Mouse (Mus musculus) MEL (cell line): ENCODE measurements around the gene Ivd. TPM values are rescaled to one million over a fixed set of nuclear protein-coding genes. Genes with fewer than 3 reads are reported as not detected.

ENCODE experiments used
- DNase-seq: peaks from one replicate; pipeline ENCODE4 v3.0.0; 2011; ENCODE audit warnings: low read depth, low spot score
- H3K27ac ChIP-seq: 2 replicates; pipeline ENCODE4 v1.5.1; 2012; ENCODE audit warnings: low read depth, mild to moderate bottlenecking, control low read depth, low read length, moderate library complexity; ENCODE audit not compliant: control insufficient read depth
- H3K27me3 ChIP-seq, 2 experiments: fragments of 150-350 bp in 1 of 2; sonication (generic) in 1 of 2; 2 replicates each; pipeline ENCODE4 v1.6.1; 2012; ENCODE audit warnings: low read length in 2 of 2, mild to moderate bottlenecking in 2 of 2, improper control_type of control experiment in 1 of 2, moderate library complexity in 1 of 2; ENCODE audit not compliant: insufficient read depth in 2 of 2, control insufficient read depth in 1 of 2
- H3K36me3 ChIP-seq, 2 experiments: 2 replicates each; pipeline ENCODE4 v1.6.1; 2012 to 2014; ENCODE audit warnings: low read length in 2 of 2, improper control_type of control experiment in 1 of 2, inconsistent platforms in 1 of 2, mild to moderate bottlenecking in 1 of 2; ENCODE audit not compliant: insufficient read depth in 2 of 2, control insufficient read depth in 1 of 2
- H3K4me1 ChIP-seq, 2 experiments: fragments of 150-350 bp in 1 of 2; sonication (generic) in 1 of 2; 2 replicates each; pipeline ENCODE4 v1.6.1; 2012; ENCODE audit warnings: low read length in 2 of 2, improper control_type of control experiment in 1 of 2, mild to moderate bottlenecking in 1 of 2; ENCODE audit not compliant: insufficient read depth in 2 of 2, control insufficient read depth in 1 of 2
- H3K4me3 ChIP-seq, 2 experiments: fragments of 150-350 bp in 1 of 2; sonication (generic) in 1 of 2; 2 replicates each; pipeline ENCODE4 v1.5.1; 2012; ENCODE audit warnings: low read depth in 2 of 2, low read length in 2 of 2, mild to moderate bottlenecking in 2 of 2, moderate library complexity in 2 of 2, control low read depth in 1 of 2, improper control_type of control experiment in 1 of 2; ENCODE audit not compliant: control insufficient read depth in 1 of 2, insufficient read depth in 1 of 2
- H3K79me2 ChIP-seq: 2 replicates; pipeline ENCODE4 v1.6.1; 2012; ENCODE audit warnings: mild to moderate bottlenecking, low read length, moderate library complexity; ENCODE audit not compliant: control insufficient read depth, poor library complexity, insufficient read depth
- H3K9ac ChIP-seq: 2 replicates; pipeline ENCODE4 v1.6.1; 2012; ENCODE audit warnings: low read depth, mild to moderate bottlenecking, control low read depth, low read length, moderate library complexity; ENCODE audit not compliant: control insufficient read depth, poor library complexity, severe bottlenecking
- H3K9me3 ChIP-seq: fragments of 150-350 bp; sonication (generic); replicated peaks from 2 replicates; pipeline ENCODE4 v1.6.1; 2012; ENCODE audit warnings: mild to moderate bottlenecking, low read length, improper control_type of control experiment, moderate library complexity; ENCODE audit not compliant: insufficient read depth
- BHLHE40 ChIP-seq: IDR thresholded peaks from 2 replicates; pipeline ENCODE4 v1.6.1; 2012; ENCODE audit warnings: low read depth, mild to moderate bottlenecking, inconsistent platforms, low read length, improper control_type of control experiment, borderline replicate concordance
- CHD1 ChIP-seq: IDR thresholded peaks from 2 replicates; pipeline ENCODE4 v1.6.1; 2012; ENCODE audit warnings: low read depth, mild to moderate bottlenecking, inconsistent platforms, low read length, improper control_type of control experiment
- CHD2 ChIP-seq: IDR thresholded peaks from 2 replicates; pipeline ENCODE4 v1.6.1; 2011; ENCODE audit warnings: low read length, improper control_type of control experiment
- CTCF ChIP-seq, 3 experiments: IDR thresholded peaks in 2 of 3; conservative IDR thresholded peaks in 1 of 3; 2 replicates each; pipeline ENCODE4 v1.5.1; 2011 to 2012; ENCODE audit warnings: low read length in 3 of 3, low read depth in 2 of 3, mild to moderate bottlenecking in 2 of 3, improper control_type of control experiment in 1 of 3, inconsistent platforms in 1 of 3, mixed read lengths in 1 of 3, moderate library complexity in 1 of 3; ENCODE audit not compliant: control insufficient read depth in 1 of 3, insufficient read depth in 1 of 3, poor library complexity in 1 of 3, severe bottlenecking in 1 of 3
- E2F4 ChIP-seq: IDR thresholded peaks from 2 replicates; pipeline ENCODE4 v1.6.1; 2011; ENCODE audit warnings: low read depth, low read length, improper control_type of control experiment, borderline replicate concordance
- ELF1 ChIP-seq: IDR thresholded peaks from 2 replicates; pipeline ENCODE4 v1.6.1; 2014; ENCODE audit warnings: low read depth, mild to moderate bottlenecking, inconsistent platforms, low read length, improper control_type of control experiment, moderate library complexity
- EP300 ChIP-seq, 2 experiments: IDR thresholded peaks; 2 replicates each; pipeline ENCODE4 v1.6.1; 2011; ENCODE audit warnings: improper control_type of control experiment in 2 of 2, low read length in 2 of 2, low read depth in 1 of 2, mild to moderate bottlenecking in 1 of 2
- ETS1 ChIP-seq: IDR thresholded peaks from 2 replicates; pipeline ENCODE4 v1.6.1; 2012; ENCODE audit warnings: low read depth, mild to moderate bottlenecking, inconsistent platforms, low read length, improper control_type of control experiment, moderate library complexity
- GATA1 ChIP-seq: IDR thresholded peaks from 2 replicates; pipeline ENCODE4 v1.6.1; 2011; ENCODE audit warnings: low read depth, low read length, improper control_type of control experiment
- HCFC1 ChIP-seq: IDR thresholded peaks from 2 replicates; pipeline ENCODE4 v1.6.1; 2012; ENCODE audit warnings: low read depth, mild to moderate bottlenecking, inconsistent platforms, low read length, improper control_type of control experiment, moderate library complexity
- JUND ChIP-seq: IDR thresholded peaks from 2 replicates; pipeline ENCODE4 v1.6.1; 2011; ENCODE audit warnings: low read depth, mild to moderate bottlenecking, improper control_type of control experiment, low read length
- KAT2A ChIP-seq: conservative IDR thresholded peaks from 2 replicates; pipeline ENCODE4 v1.6.1; 2012; ENCODE audit warnings: low read depth, low read length, improper control_type of control experiment, inconsistent platforms
- MAX ChIP-seq: IDR thresholded peaks from 2 replicates; pipeline ENCODE4 v1.6.1; 2011; ENCODE audit warnings: low read length, improper control_type of control experiment
- MAZ ChIP-seq: IDR thresholded peaks from 2 replicates; pipeline ENCODE4 v1.6.1; 2012; ENCODE audit warnings: low read depth, mild to moderate bottlenecking, inconsistent platforms, low read length, improper control_type of control experiment
- MEF2A ChIP-seq: IDR thresholded peaks from 2 replicates; pipeline ENCODE4 v1.6.1; 2014; ENCODE audit warnings: low read depth, mild to moderate bottlenecking, inconsistent platforms, low read length, improper control_type of control experiment; ENCODE audit not compliant: poor library complexity, insufficient replicate concordance, severe bottlenecking; ENCODE audit errors: extremely low read depth
- MXI1 ChIP-seq: IDR thresholded peaks from 2 replicates; pipeline ENCODE4 v1.6.1; 2011; ENCODE audit warnings: mild to moderate bottlenecking, low read depth, low read length, improper control_type of control experiment
- MYB ChIP-seq: IDR thresholded peaks from 2 replicates; pipeline ENCODE4 v1.6.1; 2011; ENCODE audit warnings: mild to moderate bottlenecking, low read depth, low read length, improper control_type of control experiment
- MYC ChIP-seq: IDR thresholded peaks from 2 replicates; pipeline ENCODE4 v1.6.1; 2011; ENCODE audit warnings: low read depth, mild to moderate bottlenecking, low read length, improper control_type of control experiment, moderate library complexity
- NELFE ChIP-seq: IDR thresholded peaks from 2 replicates; pipeline ENCODE4 v1.6.1; 2011; ENCODE audit warnings: low read depth, low read length, improper control_type of control experiment
- NRF1 ChIP-seq: IDR thresholded peaks from 2 replicates; pipeline ENCODE4 v1.6.1; 2014; ENCODE audit warnings: low read depth, mild to moderate bottlenecking, inconsistent platforms, low read length, improper control_type of control experiment, moderate library complexity; ENCODE audit not compliant: poor library complexity, insufficient read depth, severe bottlenecking
- POLR2A ChIP-seq, 2 experiments: IDR thresholded peaks; 2 replicates each; pipeline ENCODE4 v1.6.1; 2011 to 2012; ENCODE audit warnings: low read length in 2 of 2, mild to moderate bottlenecking in 2 of 2, control low read depth in 1 of 2, improper control_type of control experiment in 1 of 2, low read depth in 1 of 2, moderate library complexity in 1 of 2; ENCODE audit not compliant: control insufficient read depth in 1 of 2, insufficient read depth in 1 of 2, poor library complexity in 1 of 2
- POLR2AphosphoS2 ChIP-seq: IDR thresholded peaks from 2 replicates; pipeline ENCODE4 v1.6.1; 2011; ENCODE audit warnings: low read length, improper control_type of control experiment
- POLR2AphosphoS5 ChIP-seq: IDR thresholded peaks from 2 replicates; pipeline ENCODE4 v1.6.1; 2012; ENCODE audit warnings: low read depth, borderline replicate concordance, mild to moderate bottlenecking, inconsistent platforms, low read length, moderate library complexity, mixed read lengths
- RAD21 ChIP-seq: IDR thresholded peaks from 2 replicates; pipeline ENCODE4 v1.6.1; 2011; ENCODE audit warnings: mild to moderate bottlenecking, low read depth, low read length, improper control_type of control experiment
- RCOR1 ChIP-seq: IDR thresholded peaks from 2 replicates; pipeline ENCODE4 v1.6.1; 2012; ENCODE audit warnings: low read depth, mild to moderate bottlenecking, inconsistent platforms, low read length, improper control_type of control experiment
- SIN3A ChIP-seq: IDR thresholded peaks from 2 replicates; pipeline ENCODE4 v1.6.1; 2012; ENCODE audit warnings: low read length, improper control_type of control experiment, inconsistent platforms
- SMC3 ChIP-seq: IDR thresholded peaks from 2 replicates; pipeline ENCODE4 v1.6.1; 2011; ENCODE audit warnings: low read depth, low read length, improper control_type of control experiment
- TAL1 ChIP-seq: IDR thresholded peaks from 2 replicates; pipeline ENCODE4 v1.6.1; 2012; ENCODE audit warnings: mild to moderate bottlenecking, inconsistent platforms, low read length, moderate library complexity, mixed read lengths
- TBP ChIP-seq: IDR thresholded peaks from 2 replicates; pipeline ENCODE4 v1.8.0; 2011; ENCODE audit warnings: low read depth, low read length, improper control_type of control experiment
- TCF12 ChIP-seq: IDR thresholded peaks from 2 replicates; pipeline ENCODE4 v1.6.1; 2014; ENCODE audit warnings: low read depth, mild to moderate bottlenecking, inconsistent platforms, low read length, improper control_type of control experiment, moderate library complexity
- UBTF ChIP-seq: IDR thresholded peaks from 2 replicates; pipeline ENCODE4 v1.6.1; 2012; ENCODE audit warnings: low read depth, mild to moderate bottlenecking, inconsistent platforms, low read length, improper control_type of control experiment, moderate library complexity, borderline replicate concordance; ENCODE audit not compliant: insufficient read depth
- USF1 ChIP-seq: IDR thresholded peaks from 2 replicates; pipeline ENCODE4 v1.6.1; 2014; ENCODE audit warnings: low read depth, mild to moderate bottlenecking, inconsistent platforms, low read length, improper control_type of control experiment, moderate library complexity
- USF2 ChIP-seq, 2 experiments: IDR thresholded peaks; 2 replicates each; pipeline ENCODE4 v1.6.1; 2011 to 2012; ENCODE audit warnings: improper control_type of control experiment in 2 of 2, low read length in 2 of 2, borderline replicate concordance in 1 of 2, inconsistent platforms in 1 of 2, low read depth in 1 of 2, mild to moderate bottlenecking in 1 of 2; ENCODE audit not compliant: insufficient read depth in 1 of 2
- ZC3H11A ChIP-seq: IDR thresholded peaks from 2 replicates; pipeline ENCODE4 v1.6.1; 2012; ENCODE audit warnings: low read depth, mild to moderate bottlenecking, inconsistent platforms, low read length, improper control_type of control experiment
- ZKSCAN1 ChIP-seq: IDR thresholded peaks from 2 replicates; pipeline ENCODE4 v1.6.1; 2012; ENCODE audit warnings: low read depth, mild to moderate bottlenecking, inconsistent platforms, low read length, improper control_type of control experiment, moderate library complexity
- ZMIZ1 ChIP-seq: IDR thresholded peaks from 2 replicates; pipeline ENCODE4 v1.6.1; 2012; ENCODE audit warnings: low read depth, mild to moderate bottlenecking, inconsistent platforms, low read length, improper control_type of control experiment, moderate library complexity
- ZNF384 ChIP-seq: IDR thresholded peaks from 2 replicates; pipeline ENCODE4 v1.6.1; 2012; ENCODE audit warnings: low read depth, mild to moderate bottlenecking, inconsistent platforms, low read length, improper control_type of control experiment
- polyA plus RNA-seq, 2 experiments: library from polyadenylated mRNA; stranded (reverse) in 1 of 2; unstranded in 1 of 2; fragments of >175 nt in 1 of 2; fragments of >200 nt in 1 of 2; gene quantifications; 2 replicates each; pipeline versions ENCODE4 v1.2.1 to v1.2.4; 2012; ENCODE audit warnings: low replicate concordance in 2 of 2, low read depth in 1 of 2; ENCODE audit not compliant: insufficient read length in 2 of 2, insufficient read depth in 1 of 2, missing spikeins in 1 of 2
- total RNA-seq: library from RNA; depleted of rRNA; stranded (reverse); fragments of 300-350 nt; gene quantifications from 2 replicates; pipeline ENCODE4 v1.2.3, GENCODE M21; 2012

Gene Ivd
- total and polyA plus RNA-seq, 3 experiments = 17.1 to 33.4 TPM; not detected in 1

- Histone ChIP-seq H3K36me3 (peaks cover 3 to 26% of the 10 kb centered on the region in 2 experiments), H3K27ac (peak overlapping the region; percentile 83), H3K9ac (peak overlapping the region; percentile 20; the same call in 1 of the 2 replicates), H3K4me3 (no peak overlapping the region; a peak in 1 of 4 replicates), H3K79me2 (peaks cover 8% of the 10 kb centered on the region), H3K27me3 (no peaks in the 10 kb centered on the region), H3K9me3 (no peaks in the 10 kb centered on the region), H3K4me1 (peaks cover 12 to 25% of the 10 kb centered on the region in 2 experiments)
- TF ChIP-seq EP300 (IDR thresholded peaks at IDR 0.05; ENCODE audit: low read depth in 1 of 2, low read length in 2 of 2) (peak; percentile 69 to 76), ZNF384 (no peak), E2F4 (no peak), KAT2A (no peak), POLR2A (IDR thresholded peaks at IDR 0.05; ENCODE audit: control insufficient read depth in 1 of 2, insufficient read depth in 1 of 2, low read depth in 1 of 2, low read length in 2 of 2, poor library complexity in 1 of 2) (peak in 1 of 2 experiments; percentile 38; a peak in 1 of 4 replicates), SMC3 (no peak), ZC3H11A (no peak), POLR2AphosphoS2 (no peak), SIN3A (0 out of 2 replicates have a peak, but pooled peaks have one; percentile 19), CHD2 (no peak), CTCF (IDR thresholded peaks at IDR 0.05 in 2 of 3, conservative IDR thresholded peaks at IDR 0.05 in 1 of 3; ENCODE audit: control insufficient read depth in 1 of 3, insufficient read depth in 1 of 3, low read depth in 2 of 3, low read length in 3 of 3, poor library complexity in 1 of 3, severe bottlenecking in 1 of 3) (no peak), ZKSCAN1 (no peak), HCFC1 (no peak), MAZ (0 out of 2 replicates have a peak, but pooled peaks have one; percentile 28), UBTF (no peak), MYC (0 out of 2 replicates have a peak, but pooled peaks have one; percentile 36), ETS1 (peak; percentile 37; the same call in 1 of the 2 replicates), CHD1 (no peak), TAL1 (no peak), MXI1 (0 out of 2 replicates have a peak, but pooled peaks have one; percentile 34), BHLHE40 (no peak), TCF12 (no peak), NELFE (peak; percentile 41; the same call in 1 of the 2 replicates), ELF1 (no peak), USF2 (IDR thresholded peaks at IDR 0.05; ENCODE audit: borderline replicate concordance in 1 of 2, insufficient read depth in 1 of 2, low read depth in 1 of 2, low read length in 2 of 2) (no peak), TBP (peak; percentile 68), POLR2AphosphoS5 (no peak), RCOR1 (no peak), RAD21 (no peak), MAX (no peak), NRF1 (no peak), MYB (no peak), ZMIZ1 (no peak; the same call in 1 of the 2 replicates), JUND (0 out of 2 replicates have a peak, but pooled peaks have one; percentile 15), MEF2A (no peak), USF1 (no peak), GATA1 (peak; percentile 68)
- peak; percentile 60 for DNase-seq
Measured at GRCm38 (mm10) chr2:118812724-118813123, 49.0 kb upstream of the Ivd start.
